Mouse (Mus musculus): ENCODE results near the gene Chd6.
"Not testable (repeated sequence)": the region's sequence is repeated elsewhere in the genome, so short reads cannot be mapped to it uniquely, and the experiment has no call there.

Gene Chd6

GRCm38 (mm10) chr2:160990339-160991070 is 118.4 kb downstream of the Chd6 start:
- in situ Hi-C loops (cut with MseI, MboI): no loop called here

- in situ Hi-C loops (cut with MseI, MboI): no loop called here
Measured at GRCm38 (mm10) chr2:160987503-160987902, 121.4 kb downstream of the Chd6 start.

GRCm38 (mm10) chr2:160982636-160983035 is 126.2 kb downstream of the Chd6 start:
- in situ Hi-C loops (cut with MseI, MboI): no loop called here

- in situ Hi-C loops (cut with MseI, MboI): no loop called here
Measured at GRCm38 (mm10) chr2:160981791-160982190, 127.1 kb downstream of the Chd6 start.

- in situ Hi-C loops (cut with MseI, MboI): no loop called here
Measured at GRCm38 (mm10) chr2:160978651-160979050, 130.2 kb downstream of the Chd6 start.

GRCm38 (mm10) chr2:160977248-160977647 is 131.6 kb downstream of the Chd6 start:
- in situ Hi-C loops (cut with MseI, MboI): no loop called here

GRCm38 (mm10) chr2:160973648-160974215 is 135.1 kb downstream of the Chd6 start:
- in situ Hi-C loops (cut with MseI, MboI): no loop called here

- in situ Hi-C loops (cut with MseI, MboI): no loop called here
Measured at GRCm38 (mm10) chr2:160972103-160972792, 136.6 kb downstream of the Chd6 start.

GRCm38 (mm10) chr2:160962149-160962548 is 146.7 kb downstream of the Chd6 start:
- in situ Hi-C loops (cut with MseI, MboI): no loop called here

GRCm38 (mm10) chr2:160960956-160961646 is 147.8 kb downstream of the Chd6 start:
- in situ Hi-C loops (cut with MseI, MboI): no loop called here

- in situ Hi-C loops (cut with MseI, MboI): no loop called here
Measured at GRCm38 (mm10) chr2:160959901-160960300, 149.0 kb downstream of the Chd6 start.

- in situ Hi-C loops (cut with MseI, MboI): no loop called here
Measured at GRCm38 (mm10) chr2:160958737-160959136, 150.1 kb downstream of the Chd6 start.

- in situ Hi-C loops (cut with MseI, MboI): not testable (repeated sequence)
Measured at GRCm38 (mm10) chr2:160957801-160958200, 151.1 kb downstream of the Chd6 start.

GRCm38 (mm10) chr2:160957307-160957706 is 151.6 kb downstream of the Chd6 start:
- in situ Hi-C loops (cut with MseI, MboI): not testable (repeated sequence)

- in situ Hi-C loops (cut with MseI, MboI): no loop called here
Measured at GRCm38 (mm10) chr2:160955331-160955730, 153.5 kb downstream of the Chd6 start.

- in situ Hi-C loops (cut with MseI, MboI): no loop called here
Measured at GRCm38 (mm10) chr2:160954541-160954940, 154.3 kb downstream of the Chd6 start.

- in situ Hi-C loops (cut with MseI, MboI): no loop called here
Measured at GRCm38 (mm10) chr2:160953131-160953873, 155.6 kb downstream of the Chd6 start.

- in situ Hi-C loops (cut with MseI, MboI): no loop called here
Measured at GRCm38 (mm10) chr2:160951595-160951994, 157.3 kb downstream of the Chd6 start.

- in situ Hi-C loops (cut with MseI, MboI): no loop called here
Measured at GRCm38 (mm10) chr2:160942443-160942842, 166.4 kb downstream of the Chd6 start.

- in situ Hi-C loops (cut with MseI, MboI): no loop called here
Measured at GRCm38 (mm10) chr2:160940930-160941709, 167.8 kb downstream of the Chd6 start.

- in situ Hi-C loops (cut with MseI, MboI): no loop called here
Measured at GRCm38 (mm10) chr2:160934451-160934850, 174.4 kb downstream of the Chd6 start.

Measured in mouse trophoblast stem cell (cell line).